Mouse (Mus musculus): ENCODE measurements at regions not wholly inside any gene's neighbourhood (a gene's known extent, or its start where the extent isn't known, plus 50 kb on each side); places are given as distances from the start of the nearest gene placed in this dataset.

DNA sequence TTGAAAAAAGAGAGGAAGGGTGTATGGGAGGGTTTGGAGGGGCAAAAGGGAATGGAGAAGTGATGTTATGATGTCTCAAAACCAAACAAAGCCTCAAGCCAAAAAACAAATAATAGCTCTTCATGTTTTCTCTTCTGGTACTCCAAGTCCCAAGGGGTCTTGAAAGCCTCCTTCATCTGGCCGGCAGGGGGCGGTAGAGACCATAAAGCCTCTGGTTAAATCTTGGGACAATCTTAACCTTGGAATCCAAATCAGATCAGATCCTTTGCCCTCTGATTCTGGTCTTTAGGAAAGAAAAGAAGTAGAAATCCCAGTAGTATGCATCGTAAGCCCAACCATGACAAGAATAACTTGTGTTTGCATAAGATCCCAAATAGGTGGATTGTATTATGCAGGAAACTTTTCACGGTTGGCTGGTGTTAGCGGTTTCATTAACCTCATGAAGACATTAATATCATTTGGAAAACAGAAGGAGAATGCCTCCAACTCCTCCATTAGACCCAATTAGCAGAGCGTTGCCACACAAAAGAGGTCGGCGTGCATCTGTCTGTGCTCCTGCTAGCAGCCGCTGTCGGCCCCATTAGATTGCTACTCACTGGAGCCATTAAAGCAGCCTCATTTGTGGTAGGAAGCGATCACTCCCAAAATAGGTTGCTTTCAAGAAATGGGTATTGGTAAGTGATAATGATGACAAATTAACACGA is 116.0 kb downstream of the Cavin4 start:
- TF ChIP-seq USF1 (IDR thresholded peaks at IDR 0.05; ENCODE audit: low read depth) (no peak), CEBPB (IDR thresholded peaks at IDR 0.05; ENCODE audit: low read depth) (no peak), FOSL1 (IDR thresholded peaks at IDR 0.05; ENCODE audit: insufficient read depth, low read length, poor library complexity, severe bottlenecking) (no peak)
- no peak overlapping the region for H3K4me3 ChIP-seq (ENCODE audit: insufficient read depth, poor library complexity, severe bottlenecking)
- H3K79me3 ChIP-seq (ENCODE audit: low read depth), result no peaks in the 10 kb centered on the region
- no peak overlapping the region for H3ac ChIP-seq (ENCODE audit: control insufficient read depth, insufficient read length, low read depth)
- no peaks in the 10 kb centered on the region for H3K79me2 ChIP-seq (ENCODE audit: control insufficient read depth, insufficient read depth)
- no peaks in the 10 kb centered on the region for H3K36me3 ChIP-seq (ENCODE audit: control insufficient read depth, insufficient read depth)
- no peaks in the 10 kb centered on the region for H3K27me3 ChIP-seq (ENCODE audit: control insufficient read depth, insufficient read depth, insufficient read length)

DNA sequence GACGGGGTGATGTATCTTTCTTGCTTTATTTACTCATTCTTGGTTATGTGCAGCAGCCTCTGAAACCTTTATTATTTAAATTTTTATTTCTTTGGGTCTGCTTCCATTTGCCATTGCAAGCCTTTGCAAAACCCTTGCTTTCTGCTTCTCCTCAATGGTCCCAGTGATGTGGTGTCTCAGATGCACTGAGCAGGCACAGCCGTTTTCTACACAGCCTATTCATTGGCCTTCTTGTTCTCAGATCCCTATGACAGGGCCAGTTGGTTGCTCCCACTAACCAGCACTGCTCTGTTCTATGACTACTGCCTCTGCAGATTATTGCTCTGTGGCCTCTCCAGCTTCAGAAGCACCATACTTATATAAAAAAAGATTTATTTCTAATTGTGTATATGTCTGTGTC is 116.6 kb downstream of the Cavin4 start:
- H3K79me2 ChIP-seq (ENCODE audit: control insufficient read depth, insufficient read depth), result no peaks in the 10 kb centered on the region
- H3ac ChIP-seq (ENCODE audit: control insufficient read depth, insufficient read length, low read depth), result no peak overlapping the region
- H3K36me3 ChIP-seq (ENCODE audit: control insufficient read depth, insufficient read depth), result no peaks in the 10 kb centered on the region
- TF ChIP-seq FOSL1 (IDR thresholded peaks at IDR 0.05; ENCODE audit: insufficient read depth, low read length, poor library complexity, severe bottlenecking), result no peak
- no peak for TF ChIP-seq MYOG (IDR thresholded peaks at IDR 0.05; ENCODE audit: control insufficient read depth, extremely low read depth, insufficient read length)
- TF ChIP-seq CEBPB (IDR thresholded peaks at IDR 0.05; ENCODE audit: low read depth), result no peak
- TF ChIP-seq USF1 (IDR thresholded peaks at IDR 0.05; ENCODE audit: low read depth), result no peak
- no peak for TF ChIP-seq MYOD1 (IDR thresholded peaks at IDR 0.05; ENCODE audit: control insufficient read depth, insufficient read length, low read depth)
- no peak for TF ChIP-seq CTCF (IDR thresholded peaks at IDR 0.05; ENCODE audit: control insufficient read depth, insufficient read depth, insufficient read length)
- TF ChIP-seq MAX (IDR thresholded peaks at IDR 0.05), result no peak
- H3K79me3 ChIP-seq (ENCODE audit: low read depth), result no peaks in the 10 kb centered on the region
- H3K4me3 ChIP-seq (ENCODE audit: insufficient read depth, poor library complexity, severe bottlenecking), result no peak overlapping the region
- no peaks in the 10 kb centered on the region for H3K27me3 ChIP-seq (ENCODE audit: control insufficient read depth, insufficient read depth, insufficient read length)

DNA sequence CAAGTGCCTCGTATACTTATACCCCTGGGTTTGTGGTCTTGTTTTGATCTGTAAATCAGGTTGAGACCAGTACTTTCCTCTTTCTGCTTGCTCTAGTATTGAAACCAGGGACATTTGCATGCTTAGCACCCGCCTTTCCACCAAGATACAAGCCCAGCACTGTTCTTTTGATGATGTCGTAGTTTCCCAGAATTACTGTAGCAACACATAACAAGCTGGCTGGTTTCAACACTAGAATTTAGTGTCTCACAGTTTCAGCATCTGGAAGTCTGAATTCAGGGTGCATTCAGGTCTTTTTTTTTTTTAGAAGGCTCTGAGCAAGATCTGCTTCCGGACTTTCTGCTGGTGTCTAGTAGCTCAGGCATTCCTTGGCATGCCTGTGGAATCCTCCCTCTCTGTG is 117.8 kb downstream of the Cavin4 start:
- Histone ChIP-seq H3K79me2 (ENCODE audit: control insufficient read depth, insufficient read depth) (no peaks in the 10 kb centered on the region), H3K36me3 (ENCODE audit: control insufficient read depth, insufficient read depth) (no peaks in the 10 kb centered on the region), H3ac (ENCODE audit: control insufficient read depth, insufficient read length, low read depth) (no peak overlapping the region), H3K79me3 (ENCODE audit: low read depth) (no peaks in the 10 kb centered on the region), H3K27me3 (ENCODE audit: control insufficient read depth, insufficient read depth, insufficient read length) (no peaks in the 10 kb centered on the region), H3K4me3 (ENCODE audit: insufficient read depth, poor library complexity, severe bottlenecking) (no peak overlapping the region)
- TF ChIP-seq FOSL1 (IDR thresholded peaks at IDR 0.05; ENCODE audit: insufficient read depth, low read length, poor library complexity, severe bottlenecking) (no peak), MYOD1 (IDR thresholded peaks at IDR 0.05; ENCODE audit: control insufficient read depth, insufficient read length, low read depth) (no peak), CTCF (IDR thresholded peaks at IDR 0.05; ENCODE audit: control insufficient read depth, insufficient read depth, insufficient read length) (no peak), MAX (IDR thresholded peaks at IDR 0.05) (no peak), USF1 (IDR thresholded peaks at IDR 0.05; ENCODE audit: low read depth) (no peak), MYOG (IDR thresholded peaks at IDR 0.05; ENCODE audit: control insufficient read depth, extremely low read depth, insufficient read length) (no peak), CEBPB (IDR thresholded peaks at IDR 0.05; ENCODE audit: low read depth) (no peak)

DNA sequence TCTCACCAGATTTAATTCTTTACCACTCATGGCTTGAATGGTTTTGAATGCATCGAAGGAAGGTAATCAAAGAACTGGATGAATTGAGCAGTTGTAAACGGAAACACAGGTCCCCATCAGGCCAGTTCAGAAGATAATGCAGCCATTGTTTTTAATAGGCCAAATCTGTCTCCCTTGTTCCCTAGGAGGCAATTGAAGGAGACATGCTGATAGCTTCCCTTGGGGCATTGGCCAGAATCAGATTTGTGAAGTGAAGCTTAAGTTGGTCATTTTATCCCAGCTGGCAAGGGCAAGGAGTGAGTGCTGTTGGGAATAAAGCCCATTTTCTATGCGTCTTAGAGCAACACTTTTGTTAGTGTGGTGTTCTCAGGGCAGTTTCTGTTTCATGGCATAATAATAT is 119.4 kb downstream of the Cavin4 start:
- TF ChIP-seq USF1 (IDR thresholded peaks at IDR 0.05; ENCODE audit: low read depth) (no peak), CTCF (IDR thresholded peaks at IDR 0.05; ENCODE audit: control insufficient read depth, insufficient read depth, insufficient read length) (no peak), CEBPB (IDR thresholded peaks at IDR 0.05; ENCODE audit: low read depth) (no peak), MYOG (IDR thresholded peaks at IDR 0.05; ENCODE audit: control insufficient read depth, extremely low read depth, insufficient read length) (no peak), MYOD1 (IDR thresholded peaks at IDR 0.05; ENCODE audit: control insufficient read depth, insufficient read length, low read depth) (no peak), FOSL1 (IDR thresholded peaks at IDR 0.05; ENCODE audit: insufficient read depth, low read length, poor library complexity, severe bottlenecking) (no peak), MAX (IDR thresholded peaks at IDR 0.05) (no peak)
- Histone ChIP-seq H3K79me3 (ENCODE audit: low read depth) (no peaks in the 10 kb centered on the region), H3K4me3 (ENCODE audit: insufficient read depth, poor library complexity, severe bottlenecking) (no peak overlapping the region)

DNA sequence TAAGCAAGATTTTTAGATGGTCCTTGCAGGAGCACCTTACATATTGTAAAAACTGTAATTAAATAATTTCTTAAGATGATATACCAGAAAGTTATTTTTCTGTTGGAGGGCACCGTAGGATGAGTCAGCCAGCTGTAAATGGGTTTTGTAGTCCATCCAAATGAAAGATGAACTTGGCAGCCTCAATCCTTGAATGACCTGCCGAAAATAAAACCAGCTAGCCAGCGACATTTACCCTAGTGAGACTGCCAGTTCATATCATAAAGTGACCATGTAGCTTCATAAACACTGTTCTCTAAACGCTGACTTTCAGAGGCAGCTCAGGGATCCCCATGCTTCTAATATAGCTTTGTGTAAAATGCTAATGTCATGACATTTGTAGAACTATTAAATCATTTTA is 127.8 kb downstream of the Cavin4 start:
- H3K79me2 ChIP-seq (ENCODE audit: control insufficient read depth, insufficient read depth), result no peaks in the 10 kb centered on the region
- H3ac ChIP-seq (ENCODE audit: control insufficient read depth, insufficient read length, low read depth), result no peak overlapping the region
- no peak overlapping the region for H3K4me3 ChIP-seq (ENCODE audit: insufficient read depth, poor library complexity, severe bottlenecking)
- no peaks in the 10 kb centered on the region for H3K79me3 ChIP-seq (ENCODE audit: low read depth)
- TF ChIP-seq MAX (IDR thresholded peaks at IDR 0.05) (no peak), CEBPB (IDR thresholded peaks at IDR 0.05; ENCODE audit: low read depth) (no peak), USF1 (IDR thresholded peaks at IDR 0.05; ENCODE audit: low read depth) (no peak), CTCF (IDR thresholded peaks at IDR 0.05; ENCODE audit: control insufficient read depth, insufficient read depth, insufficient read length) (no peak), MYOG (IDR thresholded peaks at IDR 0.05; ENCODE audit: control insufficient read depth, extremely low read depth, insufficient read length) (no peak), MYOD1 (IDR thresholded peaks at IDR 0.05; ENCODE audit: control insufficient read depth, insufficient read length, low read depth) (no peak), FOSL1 (IDR thresholded peaks at IDR 0.05; ENCODE audit: insufficient read depth, low read length, poor library complexity, severe bottlenecking) (no peak)
- no peaks in the 10 kb centered on the region for H3K27me3 ChIP-seq (ENCODE audit: control insufficient read depth, insufficient read depth, insufficient read length)
- H3K36me3 ChIP-seq (ENCODE audit: control insufficient read depth, insufficient read depth), result no peaks in the 10 kb centered on the region

More for the DNA sequence above, 119.4 kb downstream of the Cavin4 start:
- no peaks in the 10 kb centered on the region for H3K27me3 ChIP-seq (ENCODE audit: control insufficient read depth, insufficient read depth, insufficient read length)
- H3K79me2 ChIP-seq (ENCODE audit: control insufficient read depth, insufficient read depth), result no peaks in the 10 kb centered on the region
- no peaks in the 10 kb centered on the region for H3K36me3 ChIP-seq (ENCODE audit: control insufficient read depth, insufficient read depth)
- H3ac ChIP-seq (ENCODE audit: control insufficient read depth, insufficient read length, low read depth), result no peak overlapping the region

DNA sequence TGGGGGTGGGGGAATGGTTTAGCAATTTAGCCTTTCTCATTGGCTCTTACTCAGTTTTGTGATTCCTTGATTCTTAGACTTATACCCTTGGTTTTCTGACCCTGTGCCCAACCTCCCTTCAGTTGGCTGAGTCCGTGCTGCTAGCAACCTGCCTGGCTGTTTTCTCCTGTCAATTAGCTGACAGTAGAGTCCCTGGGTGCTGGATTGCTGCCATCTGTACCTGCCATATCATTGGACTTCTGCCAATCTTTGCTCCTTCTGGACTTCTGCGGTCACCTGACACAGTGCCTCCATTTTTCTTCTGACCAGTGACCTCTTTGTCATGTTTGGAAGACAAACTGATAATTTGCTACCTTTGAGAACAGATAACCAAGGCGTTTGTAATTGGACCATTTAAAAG is 140.5 kb downstream of the Cavin4 start:
- no peaks in the 10 kb centered on the region for H3K36me3 ChIP-seq (ENCODE audit: control insufficient read depth, insufficient read depth)

More for the DNA sequence above, 140.5 kb downstream of the Cavin4 start:
- no peak for TF ChIP-seq FOSL1 (IDR thresholded peaks at IDR 0.05; ENCODE audit: insufficient read depth, low read length, poor library complexity, severe bottlenecking)
- H3K27me3 ChIP-seq (ENCODE audit: control insufficient read depth, insufficient read depth, insufficient read length), result no peaks in the 10 kb centered on the region
- no peak overlapping the region for H3ac ChIP-seq (ENCODE audit: control insufficient read depth, insufficient read length, low read depth)
- H3K4me3 ChIP-seq (ENCODE audit: insufficient read depth, poor library complexity, severe bottlenecking), result no peak overlapping the region
- H3K79me2 ChIP-seq (ENCODE audit: control insufficient read depth, insufficient read depth), result no peaks in the 10 kb centered on the region
- no peaks in the 10 kb centered on the region for H3K79me3 ChIP-seq (ENCODE audit: low read depth)

Measured in C2C12 (cell line).